Mouse (Mus musculus) neural tube, embryonic 11.5 days (tissue): ENCODE data around the gene Ddx54. TPM values are rescaled to one million over a fixed set of nuclear protein-coding genes. Genes with fewer than 3 reads are reported as not detected.

Experiments used
- ATAC-seq: fragments of 200-750 bp; cut with Nextera tagmentation; 2 replicates; pipeline ENCODE4 v1.8.0; 2017; ENCODE audit warnings: moderate number of reproducible peaks, mild to moderate bottlenecking, moderate TSS enrichment, moderate library complexity; ENCODE audit not compliant: insufficient read depth, low FRiP score, low TSS enrichment
- DNase-seq: peaks from one replicate; pipeline ENCODE4 v3.0.0-alpha.2; 2015; ENCODE audit warnings: low spot score
- H3K27ac ChIP-seq: fragments of 300-500 bp; sonication (generic); 2 replicates; pipeline ENCODE4 v1.5.1; 2014; ENCODE audit warnings: low read depth, mild to moderate bottlenecking, low read length
- H3K27me3 ChIP-seq: fragments of 300-500 bp; sonication (generic); 2 replicates; pipeline ENCODE4 v1.6.1; 2014; ENCODE audit warnings: mild to moderate bottlenecking, low read length, mixed read lengths; ENCODE audit not compliant: control insufficient read depth, insufficient read depth
- H3K36me3 ChIP-seq: fragments of 300-500 bp; sonication (generic); 2 replicates; pipeline ENCODE4 v1.6.1; 2014; ENCODE audit warnings: mild to moderate bottlenecking, low read length, moderate library complexity, mixed read lengths; ENCODE audit not compliant: control insufficient read depth, insufficient read depth
- H3K4me1 ChIP-seq: fragments of 300-500 bp; sonication (generic); 2 replicates; pipeline ENCODE4 v1.6.1; 2014; ENCODE audit warnings: low read length, mixed read lengths; ENCODE audit not compliant: control insufficient read depth, insufficient read depth
- H3K4me2 ChIP-seq: fragments of 300-500 bp; sonication (generic); 2 replicates; pipeline ENCODE4 v1.6.1; 2014; ENCODE audit warnings: low read depth, mild to moderate bottlenecking, moderate library complexity
- H3K4me3 ChIP-seq: fragments of 300-500 bp; sonication (generic); 2 replicates; pipeline ENCODE4 v1.5.1; 2014; ENCODE audit warnings: low read depth, low read length
- H3K9ac ChIP-seq: fragments of 300-500 bp; sonication (generic); 2 replicates; pipeline ENCODE4 v1.6.1; 2014; ENCODE audit warnings: mild to moderate bottlenecking, low read length
- H3K9me3 ChIP-seq: fragments of 300-500 bp; sonication (generic); 2 replicates; pipeline ENCODE4 v1.6.1; 2016; ENCODE audit warnings: low read length; ENCODE audit not compliant: control insufficient read depth
- WGBS: fragments of 180-500 bp; shearing (Covaris S2); extraction: QIAGEN DNeasy Blood & Tissue Kit; methylation state at CpG from one replicate; pipeline ENCODE4 v1.1.7; 2014; 5-methylcytosine and 5-hydroxymethylcytosine counted together
- polyA plus RNA-seq: library from polyadenylated mRNA; unstranded; fragments of >200 nt; fragmentation: Nextera tagmentation; extraction: Ambion mirVana; gene quantifications from 2 replicates; pipeline ENCODE4 v1.2.1, GENCODE M21; 2014

Gene Ddx54
- polyA plus RNA-seq, 1 experiment from 2014 or later: 42.0 TPM

GRCm38 (mm10) chr5:120611416-120611815 is 1.1 kb upstream of the Ddx54 start:
- Histone ChIP-seq H3K4me1 (peaks cover 12% of the 10 kb centered on the region), H3K4me2 (peak overlapping the region; percentile 78), H3K4me3 (peak overlapping the region; percentile 73), H3K27me3 (no peaks in the 10 kb centered on the region), H3K9ac (peak overlapping the region; percentile 18), H3K36me3 (no peaks in the 10 kb centered on the region; the same call in 1 of the 2 replicates), H3K9me3 (no peaks in the 10 kb centered on the region), H3K27ac (no peak overlapping the region)
- 56% methylated on average over 8 of the region's 8 CpGs for WGBS
- no peak for DNase-seq
- ATAC-seq: no peak

DNA sequence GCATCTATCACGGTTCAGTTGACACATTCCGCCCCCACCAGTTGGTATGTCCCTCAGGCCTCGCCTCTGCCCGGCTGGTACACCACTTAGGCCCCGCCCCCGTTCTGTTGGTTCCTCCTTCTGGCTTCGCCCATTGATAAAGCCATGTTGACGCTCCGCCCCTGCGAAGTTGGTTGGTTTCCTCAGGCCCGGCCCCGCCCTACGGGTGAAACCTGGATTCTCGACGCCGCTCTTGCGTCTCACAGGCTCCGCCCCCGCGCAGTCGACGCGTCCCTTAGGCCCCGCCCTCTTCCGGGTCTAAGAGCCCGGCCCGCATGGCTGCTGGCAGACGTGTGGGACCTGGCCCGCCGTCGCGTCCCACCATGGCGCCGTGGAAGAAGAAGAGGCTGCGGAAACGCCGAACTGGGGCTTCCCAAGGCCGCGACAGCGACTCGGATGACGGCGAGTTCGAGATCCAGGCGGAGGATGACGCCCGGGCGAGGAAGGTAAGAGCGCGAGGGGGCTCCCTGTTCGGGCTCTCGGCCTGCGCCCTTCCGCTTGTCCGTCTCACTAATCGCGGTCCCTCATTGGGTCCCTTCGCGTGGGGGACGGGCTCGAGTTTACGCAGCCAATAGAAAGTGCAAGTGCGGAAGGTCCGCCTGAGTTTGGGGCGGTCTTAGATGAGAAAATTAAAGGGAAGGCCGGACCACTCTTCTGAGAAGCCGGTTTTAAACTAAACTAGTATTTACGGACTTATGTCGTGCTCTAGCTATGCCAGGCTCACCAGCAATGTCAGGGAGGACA is 474 bp downstream of the Ddx54 start:
- peak overlapping the region; percentile 76 for H3K27ac ChIP-seq
- under 1% methylated on average over 69 of the region's 69 CpGs for WGBS
- H3K4me2 ChIP-seq: peak overlapping the region; percentile 95
- H3K27me3 ChIP-seq: no peaks in the 10 kb centered on the region
- peak overlapping the region; percentile 75 for H3K9ac ChIP-seq
- H3K4me1 ChIP-seq: peaks cover 12% of the 10 kb centered on the region
- ATAC-seq (peak; percentile 92), DNase-seq (peak; percentile 100)
- peak overlapping the region; percentile 73 for H3K4me3 ChIP-seq
- no peaks in the 10 kb centered on the region for H3K9me3 ChIP-seq
- H3K36me3 ChIP-seq: peaks cover 6% of the 10 kb centered on the region

GRCm38 (mm10) chr5:120615903-120616302 is 3.4 kb downstream of the Ddx54 start:
- Histone ChIP-seq H3K27me3 (no peaks in the 10 kb centered on the region), H3K27ac (no peak overlapping the region), H3K9ac (no peak overlapping the region), H3K4me2 (no peak overlapping the region), H3K9me3 (no peaks in the 10 kb centered on the region), H3K4me1 (peaks cover 12% of the 10 kb centered on the region), H3K36me3 (peaks cover 30% of the 10 kb centered on the region), H3K4me3 (no peak overlapping the region)
- WGBS: 97% methylated on average over 4 of the region's 4 CpGs
- DNase-seq: no peak
- no peak for ATAC-seq

DNA sequence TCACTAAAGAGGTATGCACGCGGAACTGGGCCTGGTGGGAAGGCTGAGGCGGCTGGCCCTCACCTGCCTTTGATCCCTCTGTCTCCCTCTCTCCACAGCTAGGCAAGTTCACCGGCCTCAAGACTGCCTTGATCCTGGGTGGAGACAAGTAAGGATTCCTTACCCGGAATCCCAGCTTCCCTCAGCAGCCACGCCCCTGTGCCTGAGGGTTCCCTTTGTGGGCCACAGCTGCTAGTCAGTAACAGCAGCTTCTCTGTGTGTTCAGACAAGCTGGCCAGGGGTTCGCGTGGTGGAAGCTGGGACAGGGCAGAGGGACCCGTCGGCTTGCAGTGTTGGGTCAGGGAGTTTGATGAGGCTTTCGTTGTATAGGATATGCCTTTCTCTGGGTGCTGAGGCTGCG is 6.2 kb downstream of the Ddx54 start:
- WGBS: 86% methylated on average over 12 of the region's 12 CpGs
- Histone ChIP-seq H3K9me3 (no peaks in the 10 kb centered on the region), H3K9ac (no peak overlapping the region), H3K27me3 (no peaks in the 10 kb centered on the region), H3K27ac (no peak overlapping the region), H3K4me2 (no peak overlapping the region), H3K4me1 (peaks cover 2% of the 10 kb centered on the region; the same call in 1 of the 2 replicates), H3K36me3 (peaks cover 47% of the 10 kb centered on the region), H3K4me3 (no peak overlapping the region)
- ATAC-seq (no peak), DNase-seq (no peak)

DNA sequence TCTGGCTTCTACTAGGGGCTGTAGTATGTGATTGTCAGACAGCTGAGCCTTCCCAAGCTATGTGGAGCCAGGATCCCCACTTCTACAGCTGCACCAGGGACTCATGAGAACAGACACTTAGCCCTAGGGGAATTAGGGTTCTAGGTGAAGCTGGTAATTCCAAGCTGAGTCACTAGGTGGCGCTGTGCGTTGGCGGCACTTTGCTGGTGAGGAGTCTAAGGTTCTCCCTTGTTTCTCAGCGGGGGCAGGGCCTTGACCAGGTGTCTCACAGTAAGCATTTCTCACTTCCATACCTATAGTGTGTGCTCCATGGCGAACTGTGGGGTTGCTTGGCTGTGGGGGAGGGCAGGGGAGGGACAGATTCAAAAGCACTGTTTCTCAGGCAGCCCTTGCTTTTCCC is 6.7 kb downstream of the Ddx54 start:
- Histone ChIP-seq H3K36me3 (peaks cover 47% of the 10 kb centered on the region), H3K4me3 (no peak overlapping the region), H3K9ac (no peak overlapping the region)

DNA sequence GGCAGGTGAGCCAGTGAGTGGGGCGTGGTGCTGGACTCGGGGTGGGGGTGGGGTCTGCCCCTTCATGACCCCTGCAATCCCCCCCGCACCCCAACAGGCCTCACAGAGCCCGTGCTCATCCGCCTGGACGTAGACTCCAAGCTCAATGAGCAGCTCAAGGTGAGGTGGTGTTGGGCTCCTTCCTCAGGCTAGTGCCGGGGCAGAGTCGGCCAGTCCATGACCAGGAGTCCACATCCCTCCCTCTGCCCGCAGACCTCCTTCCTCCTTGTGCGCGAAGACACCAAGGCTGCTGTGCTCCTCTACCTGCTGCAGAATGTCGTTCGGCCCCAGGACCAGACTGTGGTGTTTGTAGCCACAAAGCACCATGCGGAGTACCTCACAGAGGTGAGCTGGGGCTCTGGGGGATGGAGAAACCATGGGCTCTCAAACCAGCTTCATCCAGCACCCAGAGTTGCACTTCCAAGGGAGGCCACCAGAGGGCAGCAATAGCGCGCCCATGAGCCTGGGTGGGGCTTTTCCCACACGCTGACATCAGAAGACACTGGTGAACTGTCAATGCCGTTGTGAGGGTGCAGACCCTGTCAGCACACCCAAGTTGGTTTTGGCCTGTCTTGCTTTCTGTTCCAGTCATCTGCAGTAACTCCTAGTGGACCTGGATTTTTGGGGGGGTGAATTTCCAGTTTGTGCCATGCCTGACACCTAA is 8.0 kb downstream of the Ddx54 start:
- H3K4me3 ChIP-seq: no peak overlapping the region
- H3K9ac ChIP-seq: no peak overlapping the region
- H3K4me1 ChIP-seq: no peaks in the 10 kb centered on the region
- H3K4me2 ChIP-seq: no peak overlapping the region
- 0 out of 2 replicates have a peak, but pooled peaks have one; percentile 17 for ATAC-seq
- peaks cover 53% of the 10 kb centered on the region for H3K36me3 ChIP-seq
- no peak overlapping the region for H3K27ac ChIP-seq
- 69% methylated on average over 18 of the region's 18 CpGs for WGBS
- H3K9me3 ChIP-seq: no peaks in the 10 kb centered on the region
- H3K27me3 ChIP-seq: no peaks in the 10 kb centered on the region
- DNase-seq: peak; percentile 85

More for the DNA sequence above, 6.7 kb downstream of the Ddx54 start:
- Histone ChIP-seq H3K4me1 (no peaks in the 10 kb centered on the region), H3K9me3 (no peaks in the 10 kb centered on the region), H3K4me2 (no peak overlapping the region), H3K27me3 (no peaks in the 10 kb centered on the region), H3K27ac (no peak overlapping the region)
- DNase-seq: peak; percentile 54
- ATAC-seq: no peak
- WGBS: 22% methylated on average over 5 of the region's 5 CpGs

GRCm38 (mm10) chr5:120621078-120621765 is 8.7 kb downstream of the Ddx54 start:
- Histone ChIP-seq H3K4me3 (no peak overlapping the region), H3K27ac (no peak overlapping the region), H3K9ac (no peak overlapping the region), H3K36me3 (peaks cover 53% of the 10 kb centered on the region), H3K9me3 (no peaks in the 10 kb centered on the region), H3K27me3 (no peaks in the 10 kb centered on the region), H3K4me1 (no peaks in the 10 kb centered on the region), H3K4me2 (no peak overlapping the region)
- ATAC-seq: no peak
- no peak for DNase-seq
- WGBS: 94% methylated on average over 23 of the region's 23 CpGs

DNA sequence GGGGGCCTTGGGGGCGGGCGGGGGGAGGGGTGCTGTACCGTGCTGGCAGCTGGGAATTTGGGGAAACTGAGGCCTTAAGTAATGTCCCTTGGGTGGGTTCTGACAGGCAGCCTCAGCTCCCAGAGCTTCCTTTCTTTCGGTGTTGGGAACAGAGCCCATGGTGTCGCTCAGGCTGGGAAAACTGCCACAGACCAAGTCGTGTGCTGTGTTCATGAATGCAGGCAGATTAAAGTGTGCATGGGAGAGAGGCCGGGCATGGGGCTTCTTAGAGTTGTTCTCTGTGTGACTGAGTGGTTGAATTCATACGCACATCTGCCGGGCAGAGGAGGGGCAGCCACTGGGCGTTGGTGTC is 9.3 kb downstream of the Ddx54 start:
- Histone ChIP-seq H3K9ac (no peak overlapping the region), H3K36me3 (peaks cover 51% of the 10 kb centered on the region), H3K9me3 (no peaks in the 10 kb centered on the region), H3K4me3 (no peak overlapping the region), H3K4me1 (no peaks in the 10 kb centered on the region), H3K27ac (no peak overlapping the region), H3K4me2 (no peak overlapping the region), H3K27me3 (no peaks in the 10 kb centered on the region)
- DNase-seq (no peak), ATAC-seq (no peak)
- WGBS: 89% methylated on average over 10 of the region's 10 CpGs
